Mouse (Mus musculus) kidney, adult 18-20 months (tissue): ENCODE data around the gene Calca.
A peak's percentile ranks its signal among the peaks of the same experiment; 100 is the strongest.
"Not testable (repeated sequence)": the region's sequence is repeated elsewhere in the genome, so short reads cannot be mapped to it uniquely, and the experiment has no call there.

ENCODE experiments used
- DNase-seq: peaks from one replicate; pipeline ENCODE4 v3.0.0; 2021

Calca gene

DNA sequence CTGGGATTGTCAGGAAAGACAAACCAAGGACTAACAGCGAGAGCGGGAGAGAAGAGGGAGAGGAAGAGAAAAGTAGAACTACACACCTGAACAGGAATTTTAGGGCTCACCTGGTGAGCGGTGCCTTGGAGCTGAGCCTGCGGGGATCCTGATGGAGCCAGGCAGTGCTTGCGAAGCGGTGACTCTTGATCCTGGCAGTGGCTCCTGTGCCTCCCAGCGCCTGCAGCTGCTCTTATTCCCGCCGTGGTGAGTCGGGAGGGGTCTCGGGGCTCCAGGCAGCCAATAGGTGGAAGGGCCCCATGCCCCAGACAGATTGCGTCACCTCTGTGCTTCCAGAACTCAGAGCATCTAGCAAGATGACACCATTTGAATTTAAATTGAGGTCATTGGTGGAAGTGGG is at the start of gene Calca:
Calca (minus strand) TSS at position 256 of the 400 bp plus-strand sequence.
- no peak for DNase-seq

DNA sequence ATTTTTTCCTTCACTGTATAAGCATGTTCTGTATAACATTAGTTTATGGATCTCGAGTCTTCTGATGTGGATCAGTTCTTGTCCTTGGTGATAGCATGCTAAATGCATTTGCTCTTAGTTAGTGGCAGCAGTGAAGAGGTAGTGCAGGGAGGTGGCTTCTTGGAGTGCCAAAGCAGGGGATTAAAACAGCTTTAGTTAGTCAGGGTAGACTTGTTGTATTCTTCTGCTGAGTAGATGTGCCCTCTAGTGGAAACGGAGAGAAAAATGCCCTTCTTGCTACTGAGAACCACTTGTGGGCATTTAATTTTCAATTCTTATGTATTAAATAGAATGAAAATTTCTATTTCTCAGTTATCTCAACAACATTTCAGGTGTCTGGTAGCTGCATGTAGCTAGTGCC is 36.5 kb upstream of the Calca start:
- no peak for DNase-seq

DNA sequence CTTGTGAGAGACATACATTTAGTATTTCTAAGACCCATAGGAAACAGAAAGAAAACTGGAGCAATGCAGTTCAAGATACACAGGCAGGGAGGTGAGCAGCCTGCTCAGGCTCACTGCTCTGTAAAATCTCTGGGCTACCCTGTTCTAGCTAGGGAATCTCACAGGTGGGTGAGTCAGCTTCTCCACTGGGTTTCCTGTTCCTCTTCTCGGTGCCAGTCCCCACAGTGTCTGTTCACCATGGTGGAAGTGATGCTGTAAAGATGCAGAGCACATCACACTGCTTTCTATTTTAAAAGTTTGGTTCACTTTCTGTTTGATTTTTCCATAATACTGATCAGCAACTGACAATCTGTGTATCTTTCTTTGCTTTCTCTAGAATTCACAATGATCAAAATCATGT is 35.2 kb upstream of the Calca start:
- no peak for DNase-seq

DNA sequence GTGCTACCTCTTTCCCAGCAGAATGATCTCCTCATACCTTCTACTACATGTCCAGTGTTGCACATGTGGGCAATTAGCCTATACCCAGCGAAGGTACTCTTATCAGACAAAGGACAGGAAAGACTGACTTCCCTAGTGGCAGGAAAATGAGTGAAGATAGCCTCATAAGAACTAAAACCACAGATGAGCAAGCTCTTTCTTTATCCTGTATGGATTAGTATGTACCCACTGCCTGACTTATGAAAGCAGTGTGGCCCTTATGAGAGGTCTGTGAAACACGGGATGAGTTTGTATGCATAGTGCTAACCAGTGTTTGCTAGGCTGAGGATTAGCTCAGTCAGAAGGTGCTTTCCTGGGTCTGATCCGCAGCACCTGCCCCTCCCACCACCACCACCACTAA is 13.6 kb upstream of the Calca start:
- no peak for DNase-seq

DNA sequence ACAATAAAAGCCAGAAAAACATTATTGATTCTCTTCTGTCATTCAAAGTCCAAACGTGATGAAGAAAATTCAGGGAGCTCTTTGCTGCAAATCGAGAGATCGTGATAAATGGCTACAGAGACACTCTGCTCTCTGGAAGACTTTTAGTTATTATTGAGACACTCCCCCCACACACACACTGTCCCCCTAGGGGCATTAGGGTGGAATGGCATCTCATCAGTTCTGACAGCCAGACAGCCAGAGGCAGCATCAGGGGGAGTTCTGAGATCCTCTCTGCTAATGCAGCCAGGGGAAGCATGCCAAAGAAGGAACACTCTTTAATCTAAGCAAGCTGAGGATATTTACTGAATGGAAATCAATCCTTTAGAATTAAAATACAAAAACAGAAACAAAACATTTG is 12.6 kb upstream of the Calca start:
- no peak for DNase-seq

DNA sequence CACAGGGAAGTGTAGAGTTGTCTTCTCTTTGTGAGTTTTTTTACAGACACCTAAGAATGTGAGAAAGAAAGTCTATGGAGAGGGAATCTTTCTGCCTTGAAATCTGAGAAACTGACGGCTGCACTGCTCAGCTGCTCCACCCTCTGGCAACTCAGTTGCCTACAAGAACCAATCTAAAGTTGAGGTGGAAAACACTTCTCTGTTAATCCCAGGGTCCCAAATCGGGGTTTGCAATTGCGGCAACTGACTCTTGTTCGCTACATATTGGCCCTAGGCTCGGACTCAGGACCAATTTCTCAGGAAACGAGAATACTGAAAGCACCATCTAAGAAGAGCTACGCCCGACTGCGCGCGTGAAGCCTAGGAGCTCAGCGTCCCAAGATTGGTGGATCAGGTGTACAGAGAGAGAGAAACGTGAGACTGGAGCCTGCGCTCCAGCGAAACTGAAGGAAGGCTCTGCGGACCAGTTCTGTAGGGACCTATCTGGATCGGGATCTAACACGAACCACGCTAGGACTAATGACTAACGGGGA is 522 bp downstream of the Calca start:
- peak; percentile 52 for DNase-seq

DNA sequence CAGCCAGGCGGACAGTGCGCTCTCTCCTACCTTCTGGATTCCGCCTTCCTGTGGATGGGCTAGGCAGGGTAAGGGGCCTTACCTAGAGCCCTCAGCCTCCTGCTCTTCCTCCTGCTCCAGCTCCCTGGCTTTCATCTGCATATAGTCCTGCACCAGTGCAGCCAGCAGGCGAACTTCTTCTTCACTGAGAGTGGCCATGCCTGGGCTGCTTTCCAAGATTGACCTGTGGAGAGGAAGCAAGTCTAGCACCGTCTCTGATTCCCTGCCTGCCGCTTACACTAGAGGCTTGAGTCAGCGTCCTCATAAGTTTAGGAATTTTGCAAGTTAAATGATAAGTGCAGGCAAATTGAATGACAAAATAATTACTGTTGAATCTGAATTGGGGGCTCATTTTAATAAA is 1.8 kb downstream of the Calca start:
- DNase-seq = no peak

DNA sequence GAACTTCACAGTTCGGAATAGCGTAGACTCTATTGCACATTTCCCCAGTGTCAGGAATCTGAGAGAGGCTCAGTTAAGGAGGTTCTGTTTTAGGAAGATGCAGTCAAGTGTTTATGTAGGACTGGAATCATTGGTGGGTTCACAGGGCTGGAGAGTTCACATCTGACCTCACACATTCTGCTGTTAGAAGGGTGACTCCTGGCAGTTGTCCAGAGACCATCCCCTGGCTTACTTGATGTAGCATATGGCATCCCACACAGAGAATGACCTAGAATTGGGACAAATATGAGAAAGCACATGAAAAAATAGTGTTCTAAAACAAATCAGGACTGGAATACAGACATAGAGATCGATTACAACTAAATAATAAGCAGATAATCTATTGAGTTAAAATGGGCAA is 10.2 kb downstream of the Calca start:
- no peak for DNase-seq

DNA sequence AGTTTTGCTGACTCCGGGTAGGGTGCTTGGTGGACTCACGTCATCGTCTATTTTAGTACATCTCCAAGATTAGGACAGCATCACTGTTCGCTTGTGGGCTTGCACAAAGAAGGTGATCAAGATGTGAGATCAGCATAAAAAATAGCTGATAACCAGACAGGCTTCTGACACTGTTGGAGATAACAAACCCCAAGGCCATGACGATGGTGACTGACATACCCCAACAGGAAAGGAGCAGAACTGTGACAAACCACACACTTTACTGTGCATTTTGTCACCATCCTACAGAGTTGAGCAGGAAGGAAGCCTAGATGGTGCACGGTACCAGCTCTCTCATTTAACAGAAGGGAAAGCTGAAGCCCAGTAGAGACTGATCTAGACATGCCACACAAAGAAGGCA is 19.4 kb downstream of the Calca start:
- DNase-seq = no peak

DNA sequence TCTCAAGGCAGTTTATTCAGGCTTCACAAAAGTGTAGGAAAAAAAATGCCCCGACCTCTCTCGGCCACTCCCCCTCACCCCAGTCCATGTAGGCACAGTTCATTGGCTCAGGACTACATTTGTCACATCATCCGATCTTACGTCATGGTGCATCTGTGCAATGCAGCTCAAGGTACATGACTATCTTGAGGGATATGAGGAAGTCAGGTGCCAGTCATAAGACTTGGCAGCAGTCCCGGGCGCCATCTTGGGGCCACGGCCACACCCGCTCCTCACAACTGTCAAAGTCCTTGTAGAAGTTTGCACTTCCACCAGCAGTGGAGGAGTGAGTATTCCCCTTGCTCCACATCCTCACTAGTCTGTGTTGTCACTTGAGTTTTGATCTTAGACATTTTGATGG is 41.8 kb downstream of the Calca start:
- not testable (repeated sequence) for DNase-seq

DNA sequence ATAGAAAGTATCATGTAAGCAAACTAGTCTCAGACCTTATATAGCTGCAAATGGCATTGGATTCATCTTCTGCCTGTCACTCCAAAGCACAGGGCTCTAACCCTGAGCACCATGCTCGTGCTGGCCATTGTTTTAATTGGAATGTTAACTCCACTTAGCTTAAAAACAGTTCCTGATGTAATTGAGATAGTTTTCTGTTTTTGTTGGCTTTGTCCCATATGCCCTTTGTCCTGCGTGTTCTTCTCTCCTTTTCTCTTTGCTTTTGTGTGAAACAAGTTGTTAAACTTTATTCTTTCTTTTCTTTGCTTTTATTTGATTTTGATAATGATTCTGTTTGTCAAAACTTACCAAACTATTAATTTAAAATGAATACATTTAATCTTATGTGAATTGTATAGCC is 53.7 kb downstream of the Calca start:
- DNase-seq = no peak
